Mouse (Mus musculus) liver, embryonic 14.5 days (tissue): ENCODE data around the gene Bcl11a.

Experiments
- CTCF ChIP-seq: IDR thresholded peaks from 2 replicates; pipeline ENCODE4 v1.5.1; 2016; ENCODE audit warnings: antibody characterized with exemption, low read depth, control low read depth
- EP300 ChIP-seq: IDR thresholded peaks from 2 replicates; pipeline ENCODE4 v1.6.1; 2016; ENCODE audit warnings: antibody characterized with exemption, low read depth

- TF ChIP-seq CTCF (no peak), EP300 (no peak)
Measured at GRCm38 (mm10) chr11:24178823-24179476, 101.1 kb downstream of the Bcl11a start.
